9 mouse cellular contexts compared by ENCODE assay signal in the genomic region with DNA sequence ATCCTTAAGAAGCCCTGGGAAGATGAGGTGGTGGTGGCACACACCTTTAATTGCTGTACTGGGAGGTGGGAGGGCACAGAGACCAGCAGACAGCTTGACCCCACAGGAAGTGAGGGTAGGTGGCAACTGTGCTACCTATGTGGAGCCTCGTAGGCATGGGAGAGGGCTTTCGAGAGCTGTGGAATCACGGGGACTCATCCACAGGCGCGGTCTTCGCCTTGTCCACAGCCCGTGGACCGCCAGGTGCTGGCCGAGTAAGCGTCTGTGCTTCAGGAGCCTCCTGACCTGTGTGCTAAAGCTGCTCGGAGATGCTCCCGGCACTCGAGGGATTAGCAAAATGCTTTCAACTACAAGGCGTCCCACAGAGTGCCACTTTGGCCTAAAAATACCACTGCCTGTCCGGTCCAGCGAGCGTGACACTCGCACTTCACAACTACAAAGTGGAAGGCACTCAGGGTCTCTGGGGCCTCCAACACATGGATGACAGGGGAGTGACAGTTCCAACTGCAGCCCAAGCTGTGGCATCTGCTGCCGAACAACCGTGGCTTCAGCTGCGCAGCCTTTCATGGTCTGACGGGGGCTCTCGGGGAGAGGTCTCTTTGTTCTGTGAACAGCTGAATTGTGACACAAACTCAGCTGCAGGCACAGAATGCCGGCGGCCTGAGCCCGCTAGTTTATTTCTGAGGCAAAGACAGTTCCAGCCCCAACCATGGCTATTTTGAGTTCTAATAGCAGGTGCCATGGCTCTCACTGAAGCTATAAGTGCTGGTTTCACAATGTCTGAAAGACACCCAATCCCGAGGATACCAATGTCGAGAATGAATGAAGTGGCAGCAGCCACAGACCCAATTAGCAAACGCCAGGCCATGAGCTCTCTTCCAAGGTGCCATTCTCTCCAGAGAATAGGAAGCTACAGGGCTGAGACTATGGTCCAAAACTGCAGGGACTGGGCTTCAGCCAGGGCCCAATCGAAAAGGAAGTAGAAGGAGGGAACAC. TPM values are rescaled to one million over a fixed set of nuclear protein-coding genes. Genes with fewer than 3 reads are reported as not detected.
DNase-seq lines count a peak whose midpoint lies in the region; ATAC-seq and TF ChIP-seq lines count a peak whose summit lies in the region.
"Had no signal": no experiment of that assay in that cellular context is flagged by ENCODE, and none has a peak within 500 bp of the region (broad histone marks: within the 10 kb centered on the region; RNA-seq: fewer than 3 reads in every experiment).

No protein-coding gene starts in this region.

- H3K4me3 ChIP-seq in kidney, embryonic 15.5 days (replicated peaks): no peak overlapping the region
- no peak overlapping the region for H3K4me3 ChIP-seq in kidney, adult 2 months (ENCODE audit: insufficient read depth, low read depth, low read length)
- no peak overlapping the region for H3K4me3 ChIP-seq in embryonic facial prominence, embryonic 15.5 days (replicated peaks)
- no peak overlapping the region for H3K4me3 ChIP-seq in hindbrain, embryonic 12.5 days
- no peak overlapping the region for H3K4me3 ChIP-seq in neural tube, embryonic 11.5 days (ENCODE audit: low read depth, low read length)
- H3K4me3 ChIP-seq: lung, embryonic 15.5 days had no signal

- no peaks in the 10 kb centered on the region for H3K27me3 ChIP-seq in kidney, embryonic 15.5 days
- no peaks in the 10 kb centered on the region for H3K27me3 ChIP-seq in kidney, adult 2 months (replicated peaks; ENCODE audit: control insufficient read depth, insufficient read depth, low read length)
- H3K27me3 ChIP-seq in embryonic facial prominence, embryonic 15.5 days: no peaks in the 10 kb centered on the region
- no peaks in the 10 kb centered on the region for H3K27me3 ChIP-seq in hindbrain, embryonic 12.5 days
- H3K27me3 ChIP-seq in neural tube, embryonic 11.5 days (ENCODE audit: control insufficient read depth, insufficient read depth, low read length): no peaks in the 10 kb centered on the region
- H3K27me3 ChIP-seq: lung, embryonic 15.5 days had no signal

- TF ChIP-seq CTCF in kidney, adult 2 months (conservative IDR thresholded peaks at IDR 0.05; ENCODE audit: insufficient read depth, insufficient read length, low read depth, low read length): no peak

- peaks cover 12% of the 10 kb centered on the region for H3K4me1 ChIP-seq in kidney, embryonic 15.5 days
- H3K4me1 ChIP-seq in kidney, adult 2 months (ENCODE audit: control insufficient read depth, insufficient read depth, low read length): no peaks in the 10 kb centered on the region
- peaks cover 17% of the 10 kb centered on the region; the same call in 1 of the 2 replicates for H3K4me1 ChIP-seq in embryonic facial prominence, embryonic 15.5 days
- peaks cover 27% of the 10 kb centered on the region for H3K4me1 ChIP-seq in hindbrain, embryonic 12.5 days
- H3K4me1 ChIP-seq in neural tube, embryonic 11.5 days (ENCODE audit: control insufficient read depth, insufficient read depth, low read length): peaks cover 21% of the 10 kb centered on the region

- TF ChIP-seq POLR2A in kidney, adult 2 months (IDR thresholded peaks at IDR 0.05; ENCODE audit: low read depth, low read length): no peak

- H3K9me3 ChIP-seq in kidney, embryonic 15.5 days (replicated peaks): no peaks in the 10 kb centered on the region
- H3K9me3 ChIP-seq in embryonic facial prominence, embryonic 15.5 days (replicated peaks): no peaks in the 10 kb centered on the region
- no peaks in the 10 kb centered on the region for H3K9me3 ChIP-seq in hindbrain, embryonic 12.5 days (replicated peaks)
- no peaks in the 10 kb centered on the region for H3K9me3 ChIP-seq in neural tube, embryonic 11.5 days (ENCODE audit: control insufficient read depth, low read length)
- H3K9me3 ChIP-seq: lung, embryonic 15.5 days had no signal

- WGBS in kidney, embryonic 15.5 days: 66% methylated on average over 30 of the region's 30 CpGs
- 73% methylated on average over 30 of the region's 30 CpGs for WGBS in kidney, adult 2 months
- WGBS in embryonic facial prominence, embryonic 15.5 days: 51% methylated on average over 30 of the region's 30 CpGs
- WGBS in hindbrain, embryonic 12.5 days: 35% methylated on average over 30 of the region's 30 CpGs
- WGBS in neural tube, embryonic 11.5 days: 41% methylated on average over 30 of the region's 30 CpGs

- DNase-seq in kidney, adult 2 months: no peak
- peak; percentile 74 for DNase-seq in neural tube, embryonic 11.5 days (ENCODE audit: low spot score)
- DNase-seq in urinary bladder, postnatal 10 days (ENCODE audit: low spot score): no peak
- DNase-seq in c-Kit-positive CD71-positive TER-119-positive erythroid progenitor cells, embryonic 14.5 days (ENCODE audit: low spot score): no peak
- no peak for DNase-seq in yolk sac, embryonic 10.5 days (ENCODE audit: low spot score)

- H3K4me2 ChIP-seq in kidney, embryonic 15.5 days: no peak overlapping the region
- no peak overlapping the region for H3K4me2 ChIP-seq in embryonic facial prominence, embryonic 15.5 days (replicated peaks)
- H3K4me2 ChIP-seq in hindbrain, embryonic 12.5 days (replicated peaks): peak overlapping the region; percentile 1
- no peak overlapping the region for H3K4me2 ChIP-seq in neural tube, embryonic 11.5 days (ENCODE audit: low read depth)
- H3K4me2 ChIP-seq: lung, embryonic 15.5 days had no signal

- peaks cover 5% of the 10 kb centered on the region; the same call in 1 of the 2 replicates for H3K36me3 ChIP-seq in kidney, embryonic 15.5 days
- no peaks in the 10 kb centered on the region for H3K36me3 ChIP-seq in kidney, adult 2 months (ENCODE audit: control insufficient read depth, insufficient read depth, low read length)
- H3K36me3 ChIP-seq in embryonic facial prominence, embryonic 15.5 days: peaks cover 14% of the 10 kb centered on the region; the same call in 1 of the 2 replicates
- H3K36me3 ChIP-seq in hindbrain, embryonic 12.5 days: peaks cover 12% of the 10 kb centered on the region; the same call in 1 of the 2 replicates
- no peaks in the 10 kb centered on the region for H3K36me3 ChIP-seq in neural tube, embryonic 11.5 days (ENCODE audit: control insufficient read depth, insufficient read depth, low read length)

- no peak overlapping the region for H3K9ac ChIP-seq in kidney, embryonic 15.5 days
- H3K9ac ChIP-seq in embryonic facial prominence, embryonic 15.5 days: no peak overlapping the region
- peak overlapping the region; percentile 32; the same call in 1 of the 2 replicates for H3K9ac ChIP-seq in hindbrain, embryonic 12.5 days
- peak overlapping the region; percentile 20; the same call in 1 of the 2 replicates for H3K9ac ChIP-seq in neural tube, embryonic 11.5 days (ENCODE audit: low read length)
- H3K9ac ChIP-seq: lung, embryonic 15.5 days had no signal

- 0 out of 2 replicates have a peak overlapping the region, but pooled peaks have one; percentile 29 for H3K27ac ChIP-seq in kidney, embryonic 15.5 days
- no peak overlapping the region for H3K27ac ChIP-seq in kidney, adult 2 months (ENCODE audit: insufficient read depth, low read depth, low read length)
- peak overlapping the region; percentile 69 for H3K27ac ChIP-seq in embryonic facial prominence, embryonic 15.5 days (replicated peaks)
- H3K27ac ChIP-seq in hindbrain, embryonic 12.5 days: peak overlapping the region; percentile 81
- peak overlapping the region; percentile 81 for H3K27ac ChIP-seq in neural tube, embryonic 11.5 days (ENCODE audit: low read depth, low read length)
- H3K27ac ChIP-seq: lung, embryonic 15.5 days had no signal

- ATAC-seq in kidney, embryonic 15.5 days (replicated peaks; ENCODE audit: low FRiP score): no peak
- no peak for ATAC-seq in embryonic facial prominence, embryonic 15.5 days (ENCODE audit: insufficient number of reproducible peaks, low FRiP score, low TSS enrichment, low read depth)
- ATAC-seq in hindbrain, embryonic 12.5 days (ENCODE audit: low FRiP score): peak; percentile 87
- peak; percentile 80 for ATAC-seq in neural tube, embryonic 11.5 days (ENCODE audit: insufficient read depth, low FRiP score, low TSS enrichment)

RNA-seq across cellular contexts. Expression of gene Mad1l1, which starts 57.3 kb away (rescaled TPM):
- polyA plus RNA-seq in kidney, embryonic 15.5 days (2015; fragmentation: Nextera tagmentation; extraction: Ambion mirVana): 46.5 and 53.0 TPM in 2 replicates
- polyA plus RNA-seq in kidney, adult 2 months (2012; rRNA removed): 12.6 and 14.2 TPM in 2 replicates
- 48.2 and 49.7 TPM in 2 replicates for polyA plus RNA-seq in embryonic facial prominence, embryonic 15.5 days (2015; fragmentation: Nextera tagmentation; extraction: Ambion mirVana)
- 39.9 and 44.8 TPM in 2 replicates for polyA plus RNA-seq in hindbrain, embryonic 12.5 days (2016; fragmentation: Nextera tagmentation; extraction: Ambion mirVana)
- polyA plus RNA-seq in neural tube, embryonic 11.5 days (2014; fragmentation: Nextera tagmentation; extraction: Ambion mirVana): 48.5 and 51.9 TPM in 2 replicates

RNA-seq across cellular contexts. Expression of gene Nudt1, which starts 57.4 kb away (rescaled TPM):
- 54.8 and 60.1 TPM in 2 replicates for polyA plus RNA-seq in kidney, embryonic 15.5 days (2015; fragmentation: Nextera tagmentation; extraction: Ambion mirVana)
- 17.9 and 20.4 TPM in 2 replicates for polyA plus RNA-seq in kidney, adult 2 months (2012; rRNA removed)
- polyA plus RNA-seq in embryonic facial prominence, embryonic 15.5 days (2015; fragmentation: Nextera tagmentation; extraction: Ambion mirVana): 39.2 and 46.9 TPM in 2 replicates
- 31.1 and 32.1 TPM in 2 replicates for polyA plus RNA-seq in hindbrain, embryonic 12.5 days (2016; fragmentation: Nextera tagmentation; extraction: Ambion mirVana)
- polyA plus RNA-seq in neural tube, embryonic 11.5 days (2014; fragmentation: Nextera tagmentation; extraction: Ambion mirVana): 47.1 and 50.9 TPM in 2 replicates

Comparison
In these comparisons a context has a peak if more than half of its experiments do, and no peak if none do; other contexts are left out.
1. ATAC-seq: peak in hindbrain, embryonic 12.5 days (single experiment) and neural tube, embryonic 11.5 days (single experiment); none in kidney, embryonic 15.5 days (single experiment) and embryonic facial prominence, embryonic 15.5 days (single experiment).
2. H3K9ac ChIP-seq: peak in hindbrain, embryonic 12.5 days (single experiment) and neural tube, embryonic 11.5 days (single experiment); none in kidney, embryonic 15.5 days (single experiment) and embryonic facial prominence, embryonic 15.5 days (single experiment).